Mouse (Mus musculus): ENCODE results near the gene Dus2. TPM values are rescaled to one million over a fixed set of nuclear protein-coding genes. Genes with fewer than 3 reads are reported as not detected.

The Dus2 gene
- polyA plus RNA-seq, 1 experiment from 2014 or later, result 23.2 TPM

DNA sequence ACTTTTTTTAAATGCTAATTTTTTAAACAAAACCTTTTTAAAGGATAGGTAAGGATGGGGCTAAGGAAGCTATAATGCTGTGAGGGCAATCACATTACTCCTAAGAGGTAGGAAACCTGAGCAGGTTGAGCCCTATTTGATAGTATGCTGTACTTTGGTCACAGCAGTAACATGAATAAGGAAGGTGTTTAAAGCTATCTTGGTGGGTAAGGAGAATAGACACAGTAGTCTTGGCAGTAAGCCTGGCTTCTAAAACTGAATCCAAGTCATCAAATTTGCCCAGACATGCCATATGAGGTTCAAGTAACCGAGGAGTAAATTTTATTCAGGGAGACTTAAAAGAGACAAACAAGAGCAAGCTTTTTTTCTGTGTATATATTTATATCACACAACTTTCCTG lies 78.4 kb downstream of the Dus2 start:
- ATAC-seq (ENCODE audit: low FRiP score, low TSS enrichment), result no peak
- Histone ChIP-seq H3K36me3 (ENCODE audit: control insufficient read depth, insufficient read depth, low read length) (no peaks in the 10 kb centered on the region), H3K4me2 (ENCODE audit: low read length) (no peak overlapping the region), H3K27me3 (ENCODE audit: control insufficient read depth, insufficient read depth, low read length) (no peaks in the 10 kb centered on the region), H3K27ac (replicated peaks; ENCODE audit: low read depth, low read length) (no peak overlapping the region), H3K9me3 (ENCODE audit: control insufficient read depth, low read length) (no peaks in the 10 kb centered on the region), H3K4me3 (replicated peaks; ENCODE audit: low read depth, low read length) (no peak overlapping the region), H3K4me1 (ENCODE audit: control insufficient read depth, insufficient read depth, low read length) (no peaks in the 10 kb centered on the region), H3K9ac (replicated peaks; ENCODE audit: low read length) (no peak overlapping the region)
- 67% methylated on average over 1 of the region's 1 CpGs for WGBS
- DNase-seq, result no peak

DNA sequence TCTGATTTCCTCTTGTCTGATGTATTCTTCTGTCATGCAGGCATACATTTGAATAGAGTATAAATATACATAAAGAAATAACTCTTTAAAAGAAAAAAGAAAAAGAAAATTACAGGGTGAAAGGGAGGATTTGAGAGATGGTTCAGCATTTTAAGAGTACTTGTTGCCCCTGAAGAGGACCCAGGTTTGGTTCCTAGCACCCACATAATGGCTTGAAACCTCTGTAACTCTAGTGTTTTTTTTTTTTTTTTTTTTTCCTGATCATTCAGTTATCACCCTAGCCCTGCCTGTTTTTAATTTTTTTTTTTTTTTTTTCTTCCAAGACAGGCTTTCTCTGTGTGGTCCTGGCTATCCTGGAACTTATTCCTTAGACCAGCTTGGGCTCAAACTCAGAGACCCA lies 81.0 kb downstream of the Dus2 start:
- no peak for DNase-seq
- H3K9ac ChIP-seq (replicated peaks; ENCODE audit: low read length), result no peak overlapping the region
- no peaks in the 10 kb centered on the region for H3K4me1 ChIP-seq (ENCODE audit: control insufficient read depth, insufficient read depth, low read length)
- ATAC-seq (ENCODE audit: low FRiP score, low TSS enrichment), result no peak
- no peaks in the 10 kb centered on the region for H3K36me3 ChIP-seq (ENCODE audit: control insufficient read depth, insufficient read depth, low read length)
- H3K27ac ChIP-seq (replicated peaks; ENCODE audit: low read depth, low read length), result no peak overlapping the region
- no peak overlapping the region for H3K4me2 ChIP-seq (ENCODE audit: low read length)
- H3K4me3 ChIP-seq (replicated peaks; ENCODE audit: low read depth, low read length), result no peak overlapping the region
- no peaks in the 10 kb centered on the region for H3K27me3 ChIP-seq (ENCODE audit: control insufficient read depth, insufficient read depth, low read length)
- no peaks in the 10 kb centered on the region for H3K9me3 ChIP-seq (ENCODE audit: control insufficient read depth, low read length)

DNA sequence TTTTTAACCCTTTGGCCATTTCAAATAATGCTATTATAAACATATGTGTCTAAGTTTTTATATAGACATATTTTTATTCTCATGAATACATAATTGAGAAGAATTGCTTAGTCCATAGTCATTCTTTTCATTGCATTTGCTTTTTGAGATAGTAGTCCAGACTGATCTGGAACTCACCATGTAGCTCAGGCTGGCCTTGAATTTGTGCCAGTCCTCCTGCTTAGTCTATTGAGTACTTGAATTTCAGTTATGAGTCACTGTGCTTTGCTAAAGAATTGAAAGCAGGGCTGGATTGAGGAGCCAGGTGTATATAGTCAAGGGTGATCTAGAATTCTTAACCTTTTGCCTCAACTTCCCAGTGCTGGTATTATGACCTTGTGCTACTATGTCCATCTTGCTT lies 83.1 kb downstream of the Dus2 start:
- no peak overlapping the region for H3K4me3 ChIP-seq (replicated peaks; ENCODE audit: low read depth, low read length)
- no peak overlapping the region for H3K9ac ChIP-seq (replicated peaks; ENCODE audit: low read length)
- no peak overlapping the region for H3K27ac ChIP-seq (replicated peaks; ENCODE audit: low read depth, low read length)
- DNase-seq (no peak), ATAC-seq (ENCODE audit: low FRiP score, low TSS enrichment) (no peak)
- no peaks in the 10 kb centered on the region for H3K9me3 ChIP-seq (ENCODE audit: control insufficient read depth, low read length)
- H3K4me2 ChIP-seq (ENCODE audit: low read length), result no peak overlapping the region
- H3K27me3 ChIP-seq (ENCODE audit: control insufficient read depth, insufficient read depth, low read length), result no peaks in the 10 kb centered on the region
- no peaks in the 10 kb centered on the region for H3K4me1 ChIP-seq (ENCODE audit: control insufficient read depth, insufficient read depth, low read length)
- H3K36me3 ChIP-seq (ENCODE audit: control insufficient read depth, insufficient read depth, low read length), result peaks cover 6% of the 10 kb centered on the region; the same call in 1 of the 2 replicates

DNA sequence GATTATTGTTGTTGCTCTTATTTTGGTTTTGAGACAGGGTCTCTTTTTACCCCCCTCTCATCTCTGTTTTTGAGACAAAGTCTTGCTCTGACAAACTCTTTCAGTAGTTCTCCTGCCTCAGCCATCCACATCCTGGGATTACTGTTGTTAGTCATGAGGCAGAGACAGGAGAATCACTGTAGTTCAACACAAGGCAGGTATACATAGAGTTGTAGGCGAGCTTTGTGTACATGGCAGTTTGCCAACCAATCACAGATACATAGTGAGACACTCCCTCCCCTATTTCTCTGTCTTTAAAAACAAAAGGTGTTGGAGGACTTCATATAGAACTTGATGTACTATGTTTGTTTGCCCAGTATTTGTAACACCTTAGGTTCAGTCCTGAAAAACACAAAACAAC lies 83.5 kb downstream of the Dus2 start:
- H3K9ac ChIP-seq (replicated peaks; ENCODE audit: low read length), result no peak overlapping the region
- H3K4me2 ChIP-seq (ENCODE audit: low read length), result no peak overlapping the region
- WGBS, result 91% methylated on average over 1 of the region's 1 CpGs
- H3K27me3 ChIP-seq (ENCODE audit: control insufficient read depth, insufficient read depth, low read length), result no peaks in the 10 kb centered on the region
- H3K4me1 ChIP-seq (ENCODE audit: control insufficient read depth, insufficient read depth, low read length), result no peaks in the 10 kb centered on the region
- no peak overlapping the region for H3K27ac ChIP-seq (replicated peaks; ENCODE audit: low read depth, low read length)
- ATAC-seq (ENCODE audit: low FRiP score, low TSS enrichment), result no peak
- DNase-seq, result no peak
- peaks cover 8% of the 10 kb centered on the region; the same call in 1 of the 2 replicates for H3K36me3 ChIP-seq (ENCODE audit: control insufficient read depth, insufficient read depth, low read length)
- no peak overlapping the region for H3K4me3 ChIP-seq (replicated peaks; ENCODE audit: low read depth, low read length)
- H3K9me3 ChIP-seq (ENCODE audit: control insufficient read depth, low read length), result no peaks in the 10 kb centered on the region

- no peak overlapping the region for H3K9ac ChIP-seq (replicated peaks; ENCODE audit: low read length)
- no peak overlapping the region for H3K27ac ChIP-seq (replicated peaks; ENCODE audit: low read depth, low read length)
- H3K27me3 ChIP-seq (ENCODE audit: control insufficient read depth, insufficient read depth, low read length), result no peaks in the 10 kb centered on the region
- H3K4me1 ChIP-seq (ENCODE audit: control insufficient read depth, insufficient read depth, low read length), result no peaks in the 10 kb centered on the region
- H3K36me3 ChIP-seq (ENCODE audit: control insufficient read depth, insufficient read depth, low read length), result peaks cover 8% of the 10 kb centered on the region; the same call in 1 of the 2 replicates
- 86% methylated on average over 9 of the region's 9 CpGs for WGBS
- H3K4me3 ChIP-seq (replicated peaks; ENCODE audit: low read depth, low read length), result no peak overlapping the region
- ATAC-seq (ENCODE audit: low FRiP score, low TSS enrichment) (no peak), DNase-seq (peak; percentile 21)
- no peak overlapping the region for H3K4me2 ChIP-seq (ENCODE audit: low read length)
- no peaks in the 10 kb centered on the region for H3K9me3 ChIP-seq (ENCODE audit: control insufficient read depth, low read length)
These were observed 84.2 kb downstream of the Dus2 start for GRCm38 (mm10) chr8:106075161-106075862.

DNA sequence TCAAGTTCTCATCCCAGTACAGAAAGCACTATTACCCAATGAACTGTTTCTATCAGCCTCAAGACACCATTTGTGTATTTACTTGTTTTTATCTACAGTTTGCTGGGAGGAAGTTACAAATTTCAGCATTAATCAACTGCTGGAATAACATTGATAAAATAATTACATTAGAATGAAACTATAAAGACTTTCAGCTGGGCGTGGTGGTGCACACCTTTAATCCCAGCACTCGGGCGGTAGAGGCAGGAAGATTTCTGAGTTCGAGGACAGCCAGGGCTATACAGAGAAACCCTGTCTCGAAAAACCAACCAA lies 84.7 kb downstream of the Dus2 start:
- DNase-seq (no peak), ATAC-seq (ENCODE audit: low FRiP score, low TSS enrichment) (no peak)
- 93% methylated on average over 5 of the region's 5 CpGs for WGBS

GRCm38 (mm10) chr8:106076612-106077011 lies 85.5 kb downstream of the Dus2 start:
- H3K36me3 ChIP-seq (ENCODE audit: control insufficient read depth, insufficient read depth, low read length), result peaks cover 8% of the 10 kb centered on the region; the same call in 1 of the 2 replicates
- WGBS, result 84% methylated on average over 5 of the region's 5 CpGs

More for the DNA sequence above, 84.7 kb downstream of the Dus2 start:
- no peak overlapping the region for H3K9ac ChIP-seq (replicated peaks; ENCODE audit: low read length)
- H3K4me2 ChIP-seq (ENCODE audit: low read length), result no peak overlapping the region
- H3K4me3 ChIP-seq (replicated peaks; ENCODE audit: low read depth, low read length), result no peak overlapping the region
- H3K9me3 ChIP-seq (ENCODE audit: control insufficient read depth, low read length), result no peaks in the 10 kb centered on the region
- H3K4me1 ChIP-seq (ENCODE audit: control insufficient read depth, insufficient read depth, low read length), result no peaks in the 10 kb centered on the region
- H3K27me3 ChIP-seq (ENCODE audit: control insufficient read depth, insufficient read depth, low read length), result no peaks in the 10 kb centered on the region
- H3K27ac ChIP-seq (replicated peaks; ENCODE audit: low read depth, low read length), result no peak overlapping the region
- H3K36me3 ChIP-seq (ENCODE audit: control insufficient read depth, insufficient read depth, low read length), result peaks cover 8% of the 10 kb centered on the region; the same call in 1 of the 2 replicates

DNA sequence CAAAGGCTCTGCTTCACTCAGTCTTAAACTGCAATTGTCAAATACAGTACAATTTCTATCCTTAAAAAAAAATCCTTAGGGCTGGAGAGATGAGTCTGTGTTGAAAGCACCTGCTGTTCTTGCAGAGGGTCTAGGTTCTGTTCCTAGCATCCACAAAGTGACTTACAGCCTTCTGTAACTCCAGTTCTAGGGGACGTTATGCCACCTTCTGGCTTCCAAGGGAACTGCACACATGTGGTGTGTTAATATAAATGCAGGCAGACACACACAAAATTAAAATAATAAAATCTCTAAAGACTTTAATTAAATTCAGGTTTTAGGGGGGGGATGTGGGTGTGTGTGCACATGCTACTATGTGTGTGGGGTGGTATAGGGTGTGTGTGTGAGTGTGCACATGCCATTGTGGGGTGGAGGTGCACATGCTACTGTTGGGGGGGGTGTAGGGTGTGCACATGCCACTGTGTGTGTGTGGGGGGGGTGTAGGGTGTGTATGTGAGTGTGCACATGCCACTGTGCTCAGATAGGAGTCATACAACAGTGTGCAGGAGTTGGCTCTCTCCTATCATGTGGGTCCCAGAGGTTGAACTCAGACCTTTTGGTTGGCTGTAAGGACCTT lies 86.4 kb downstream of the Dus2 start:
- 96% methylated on average over 1 of the region's 1 CpGs for WGBS
- H3K9me3 ChIP-seq (ENCODE audit: control insufficient read depth, low read length), result no peaks in the 10 kb centered on the region

More at GRCm38 (mm10) chr8:106076612-106077011, 85.5 kb downstream of the Dus2 start:
- ATAC-seq (ENCODE audit: low FRiP score, low TSS enrichment), result no peak
- no peaks in the 10 kb centered on the region for H3K4me1 ChIP-seq (ENCODE audit: control insufficient read depth, insufficient read depth, low read length)
- peak; percentile 30 for DNase-seq
- H3K27ac ChIP-seq (replicated peaks; ENCODE audit: low read depth, low read length), result no peak overlapping the region
- no peak overlapping the region for H3K4me2 ChIP-seq (ENCODE audit: low read length)
- H3K9me3 ChIP-seq (ENCODE audit: control insufficient read depth, low read length), result no peaks in the 10 kb centered on the region
- H3K27me3 ChIP-seq (ENCODE audit: control insufficient read depth, insufficient read depth, low read length), result no peaks in the 10 kb centered on the region
- H3K9ac ChIP-seq (replicated peaks; ENCODE audit: low read length), result no peak overlapping the region
- no peak overlapping the region for H3K4me3 ChIP-seq (replicated peaks; ENCODE audit: low read depth, low read length)

DNA sequence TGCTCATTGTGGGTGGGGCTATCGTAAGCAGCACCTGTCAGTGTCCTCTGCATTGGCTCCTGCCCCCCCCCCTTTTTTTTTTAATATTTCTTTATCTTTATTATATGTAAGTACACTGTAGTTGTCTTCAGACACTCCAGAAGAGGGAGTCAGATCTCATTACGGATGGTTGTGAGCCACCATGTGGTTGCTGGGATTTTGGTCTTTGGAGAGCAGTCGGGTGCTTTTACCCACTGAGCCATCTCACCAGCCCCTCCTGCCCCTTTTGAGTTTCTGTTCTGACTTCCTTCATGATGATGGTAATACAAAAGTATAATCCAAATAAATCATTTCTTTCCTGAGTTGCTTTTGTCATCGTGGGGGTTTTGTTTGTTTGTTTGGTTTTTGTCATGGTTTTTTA lies 111.2 kb downstream of the Dus2 start:
- peaks cover 29% of the 10 kb centered on the region for H3K36me3 ChIP-seq (ENCODE audit: control insufficient read depth, insufficient read depth, low read length)
- H3K27ac ChIP-seq (replicated peaks; ENCODE audit: low read depth, low read length), result no peak overlapping the region
- no peaks in the 10 kb centered on the region for H3K9me3 ChIP-seq (ENCODE audit: control insufficient read depth, low read length)
- H3K9ac ChIP-seq (replicated peaks; ENCODE audit: low read length), result no peak overlapping the region
- no peak overlapping the region for H3K4me3 ChIP-seq (replicated peaks; ENCODE audit: low read depth, low read length)
- DNase-seq, result no peak
- no peak overlapping the region for H3K4me2 ChIP-seq (ENCODE audit: low read length)
- no peaks in the 10 kb centered on the region for H3K27me3 ChIP-seq (ENCODE audit: control insufficient read depth, insufficient read depth, low read length)
- ATAC-seq (ENCODE audit: low FRiP score, low TSS enrichment), result no peak
- WGBS, result 95% methylated on average over 4 of the region's 4 CpGs
- no peaks in the 10 kb centered on the region for H3K4me1 ChIP-seq (ENCODE audit: control insufficient read depth, insufficient read depth, low read length)

More for the DNA sequence above, 86.4 kb downstream of the Dus2 start:
- Histone ChIP-seq H3K27ac (replicated peaks; ENCODE audit: low read depth, low read length) (no peak overlapping the region), H3K4me3 (replicated peaks; ENCODE audit: low read depth, low read length) (no peak overlapping the region), H3K4me1 (ENCODE audit: control insufficient read depth, insufficient read depth, low read length) (no peaks in the 10 kb centered on the region), H3K9ac (replicated peaks; ENCODE audit: low read length) (no peak overlapping the region), H3K4me2 (ENCODE audit: low read length) (no peak overlapping the region), H3K27me3 (ENCODE audit: control insufficient read depth, insufficient read depth, low read length) (no peaks in the 10 kb centered on the region), H3K36me3 (ENCODE audit: control insufficient read depth, insufficient read depth, low read length) (peaks cover 10% of the 10 kb centered on the region)
- no peak for DNase-seq
- no peak for ATAC-seq (ENCODE audit: low FRiP score, low TSS enrichment)

Measured in midbrain, embryonic 14.5 days (tissue).